Mouse (Mus musculus) ES-Bruce4 (cell line): ENCODE results near the gene Gm15217. TPM values are rescaled to one million over a fixed set of nuclear protein-coding genes. Genes with fewer than 3 reads are reported as not detected.

Experiments used
- H3K27ac ChIP-seq: 2 replicates; pipeline ENCODE4 v1.5.1; 2012; ENCODE audit warnings: low read length, inconsistent platforms; ENCODE audit not compliant: insufficient read depth
- H3K27me3 ChIP-seq: 2 replicates; pipeline ENCODE4 v1.6.1; 2012; ENCODE audit warnings: mild to moderate bottlenecking, low read length, inconsistent platforms; ENCODE audit not compliant: control insufficient read depth, poor library complexity, insufficient read depth, severe bottlenecking
- H3K36me3 ChIP-seq: 2 replicates; pipeline ENCODE4 v1.6.1; 2012; ENCODE audit warnings: inconsistent platforms, mild to moderate bottlenecking, low read length, moderate library complexity; ENCODE audit not compliant: control insufficient read depth, poor library complexity, insufficient read depth, severe bottlenecking
- H3K4me1 ChIP-seq: one replicate; pipeline ENCODE4 v1.8.1; 2011; ENCODE audit warnings: low read length; ENCODE audit not compliant: control insufficient read depth, insufficient read depth
- H3K4me3 ChIP-seq: 2 replicates; pipeline ENCODE4 v1.5.1; 2011; ENCODE audit warnings: low read depth, mild to moderate bottlenecking, low read length
- H3K9ac ChIP-seq: 2 replicates; pipeline ENCODE4 v1.6.1; 2012; ENCODE audit warnings: low read depth, mild to moderate bottlenecking, inconsistent platforms; ENCODE audit not compliant: poor library complexity, severe bottlenecking
- H3K9me3 ChIP-seq: replicated peaks from 2 replicates; pipeline ENCODE4 v1.6.1; 2012; ENCODE audit warnings: mild to moderate bottlenecking, low read length, inconsistent platforms; ENCODE audit not compliant: control insufficient read depth, poor library complexity, insufficient read depth, severe bottlenecking
- CTCF ChIP-seq: IDR thresholded peaks from one replicate; pipeline ENCODE4 v1.8.1; 2011; ENCODE audit warnings: low read depth, low read length
- EP300 ChIP-seq: IDR thresholded peaks from 2 replicates; pipeline ENCODE4 v1.6.1; 2011; ENCODE audit warnings: low read depth, low read length; ENCODE audit not compliant: insufficient read depth
- POLR2A ChIP-seq: IDR thresholded peaks from one replicate; pipeline ENCODE4 v1.8.1; 2011; ENCODE audit warnings: low read length; ENCODE audit not compliant: insufficient read depth
- polyA plus RNA-seq: library from polyadenylated mRNA; stranded (reverse); fragments of >200 nt; gene quantifications from 2 replicates; pipeline ENCODE4 v1.2.4, GENCODE M21; 2011; ENCODE audit warnings: low read depth; ENCODE audit not compliant: missing spikeins, insufficient read depth, insufficient read length

Gene Gm15217
- polyA plus RNA-seq, 1 experiment, result not detected

DNA sequence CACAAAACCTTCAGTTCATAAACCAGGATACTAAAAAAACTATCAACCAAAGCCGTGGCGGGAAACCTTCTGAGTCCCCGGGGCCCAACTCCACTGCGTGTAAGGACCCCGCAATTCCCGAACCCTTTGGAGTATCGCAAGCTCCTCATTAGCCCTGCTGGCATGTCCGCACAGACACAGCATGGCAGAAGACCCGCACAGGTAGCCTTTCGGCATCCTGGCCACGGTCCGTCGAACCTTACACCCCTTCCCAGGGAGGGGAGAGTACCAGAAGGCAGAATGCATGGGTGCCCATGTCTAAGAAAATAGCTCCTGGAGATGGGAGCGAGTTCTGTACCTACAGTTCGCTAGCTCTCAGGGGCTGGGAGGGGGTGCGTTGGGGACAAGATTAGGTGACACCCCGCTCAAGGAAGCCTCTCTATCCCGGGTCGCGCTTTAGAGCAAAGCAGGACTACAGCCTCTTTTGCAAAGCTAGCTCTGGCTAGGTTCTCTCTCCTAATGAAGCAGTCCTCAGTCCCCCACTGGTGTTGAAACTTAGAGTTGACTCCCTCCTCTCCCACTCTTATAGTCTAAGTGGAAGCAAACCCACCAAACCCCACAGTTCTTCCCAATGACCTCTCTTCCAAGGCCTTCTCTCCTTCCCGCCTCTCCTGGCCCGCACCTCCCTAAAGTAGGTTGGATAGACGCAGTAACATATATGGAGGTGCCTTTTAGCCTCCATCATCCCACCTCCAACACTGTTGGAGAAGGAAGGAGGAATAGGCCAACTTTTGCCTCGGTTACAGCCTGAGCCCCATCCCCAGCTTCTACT is 10.4 kb downstream of the Gm15217 start:
- TF ChIP-seq CTCF (no peak), EP300 (no peak), POLR2A (no peak)
- H3K9me3 ChIP-seq, result no peaks in the 10 kb centered on the region
- peak overlapping the region; percentile 4 for H3K27ac ChIP-seq
- peak overlapping the region; percentile 85 for H3K4me3 ChIP-seq
- no peaks in the 10 kb centered on the region for H3K36me3 ChIP-seq
- H3K4me1 ChIP-seq, result peaks cover 2% of the 10 kb centered on the region
- peak overlapping the region; percentile 65 for H3K9ac ChIP-seq
- H3K27me3 ChIP-seq, result 0 out of 2 replicates have a peak, but pooled peaks cover 4% of the 10 kb centered on the region

GRCm38 (mm10) chr14:46390249-46390775 is 11.1 kb downstream of the Gm15217 start, which contains the start of gene Bmp4:
Bmp4 (minus strand) TSS chr14:46390669.
- peak within 1 kb of the TSS; percentile 85 for H3K4me3 ChIP-seq
- TF ChIP-seq EP300, result no peak
- no peak for TF ChIP-seq CTCF
- TF ChIP-seq POLR2A, result no peak
- H3K9ac ChIP-seq, result peak within 1 kb of the TSS; percentile 65
- H3K36me3 ChIP-seq, result no peaks in the 10 kb centered on the region
- peaks cover 2% of the 10 kb centered on the region for H3K4me1 ChIP-seq
- H3K9me3 ChIP-seq, result no peaks in the 10 kb centered on the region
- 0 out of 2 replicates have a peak, but pooled peaks cover 4% of the 10 kb centered on the region for H3K27me3 ChIP-seq
- H3K27ac ChIP-seq, result peak within 1 kb of the TSS; percentile 84

- Histone ChIP-seq H3K27ac (peak overlapping the region; percentile 84), H3K36me3 (no peaks in the 10 kb centered on the region), H3K9ac (peak overlapping the region; percentile 65), H3K4me1 (peaks cover 2% of the 10 kb centered on the region), H3K9me3 (no peaks in the 10 kb centered on the region), H3K4me3 (no peak overlapping the region), H3K27me3 (0 out of 2 replicates have a peak, but pooled peaks cover 4% of the 10 kb centered on the region)
- TF ChIP-seq CTCF, result no peak
- peak; percentile 59; the same call in 1 of the 2 replicates for TF ChIP-seq EP300
Observed at GRCm38 (mm10) chr14:46391621-46392170, 12.5 kb downstream of the Gm15217 start.

GRCm38 (mm10) chr14:46398091-46398695 is 19.0 kb downstream of the Gm15217 start:
- no peaks in the 10 kb centered on the region for H3K27me3 ChIP-seq
- no peaks in the 10 kb centered on the region for H3K9me3 ChIP-seq
- TF ChIP-seq EP300 (no peak), POLR2A (no peak), CTCF (no peak)
- H3K4me3 ChIP-seq, result peak overlapping the region; percentile 57
- no peak overlapping the region for H3K27ac ChIP-seq
- no peaks in the 10 kb centered on the region for H3K36me3 ChIP-seq
- H3K9ac ChIP-seq, result peak overlapping the region; percentile 31; the same call in 1 of the 2 replicates
- peaks cover 2% of the 10 kb centered on the region for H3K4me1 ChIP-seq

DNA sequence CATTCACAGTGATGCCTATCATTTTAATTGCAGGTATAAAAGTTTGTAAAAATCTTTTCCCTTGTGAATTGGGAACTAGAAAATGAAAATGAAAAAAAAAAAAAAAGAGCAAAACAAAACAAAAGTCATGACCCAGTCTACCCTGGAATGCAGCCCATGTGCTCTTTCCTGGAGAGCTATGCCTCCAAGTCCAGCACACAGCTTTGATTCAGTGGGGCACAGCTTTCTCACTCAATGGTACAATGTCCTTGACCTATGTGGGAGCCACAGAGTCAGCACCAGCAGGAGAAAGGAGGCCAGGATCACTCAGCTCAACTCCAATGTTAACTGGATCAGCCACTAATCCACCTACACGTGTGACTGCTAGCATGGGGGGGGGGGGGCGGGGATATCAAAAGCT is 20.7 kb downstream of the Gm15217 start:
- Histone ChIP-seq H3K27me3 (no peaks in the 10 kb centered on the region), H3K36me3 (no peaks in the 10 kb centered on the region), H3K27ac (no peak overlapping the region), H3K4me1 (peaks cover 2% of the 10 kb centered on the region), H3K9me3 (no peaks in the 10 kb centered on the region), H3K9ac (no peak overlapping the region), H3K4me3 (no peak overlapping the region)
- TF ChIP-seq POLR2A (no peak), EP300 (no peak), CTCF (no peak)
